Mouse (Mus musculus): ENCODE data around the gene Gm28827.
"Not testable (repeated sequence)": the region's sequence is repeated elsewhere in the genome, so short reads cannot be mapped to it uniquely, and the experiment has no call there.

Gm28827 gene

DNA sequence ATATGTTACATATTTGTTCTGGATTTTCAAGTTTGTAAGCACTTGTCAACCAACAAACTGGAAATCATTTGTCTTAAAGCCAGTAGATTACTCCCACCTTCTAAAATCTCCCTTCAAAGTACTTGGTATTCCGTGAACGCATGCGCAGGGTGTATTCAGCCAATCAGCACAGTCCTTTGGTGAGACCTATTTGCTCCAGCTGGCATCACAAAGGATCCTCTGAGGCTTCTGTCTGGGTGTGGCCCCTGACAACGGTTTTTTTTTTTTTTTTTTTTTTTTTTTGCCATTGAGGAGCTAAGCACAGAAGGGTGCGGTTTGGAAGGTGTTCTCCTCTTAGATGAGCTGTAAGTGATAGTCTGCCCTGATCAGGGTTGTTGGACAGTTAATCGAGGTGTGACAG is at the start of gene Gm28827:
Gene Gm28827 (plus strand): TSS at position 301 of the 400 bp plus-strand sequence.
- DNase-seq (ENCODE audit: low spot score), result not testable (repeated sequence)
